Mouse (Mus musculus): ENCODE measurements at regions not wholly inside any gene's neighbourhood (a gene's known extent, or its start where the extent isn't known, plus 50 kb on each side); places are given as distances from the start of the nearest gene placed in this dataset.

GRCm38 (mm10) chr5:64022633-64023323, 54.1 kb upstream of the Rell1 start:
- peak; percentile 66 to 68 for DNase-seq (ENCODE audit: low spot score in 2 of 2)

GRCm38 (mm10) chr5:64023324-64023650, 54.6 kb upstream of the Rell1 start:
- DNase-seq (ENCODE audit: low spot score in 2 of 2): no peak

- DNase-seq (ENCODE audit: low spot score in 2 of 2): no peak
Measured at GRCm38 (mm10) chr5:64024420-64024819, 55.7 kb upstream of the Rell1 start.

GRCm38 (mm10) chr5:64027733-64028132, 59.0 kb upstream of the Rell1 start:
- DNase-seq (ENCODE audit: low spot score in 2 of 2): no peak

GRCm38 (mm10) chr5:64029622-64030145, 61.0 kb upstream of the Rell1 start:
- no peak for DNase-seq (ENCODE audit: low spot score in 2 of 2)

- peak in 1 of 2 experiments; percentile 14 for DNase-seq (ENCODE audit: low spot score in 2 of 2)
Measured at GRCm38 (mm10) chr5:64030281-64030960, 61.7 kb upstream of the Rell1 start.

- DNase-seq (ENCODE audit: low spot score in 2 of 2): no peak
Measured at GRCm38 (mm10) chr5:64038394-64038793, 54.4 kb upstream of the Pgm2 start.

GRCm38 (mm10) chr5:64040676-64041075, 52.1 kb upstream of the Pgm2 start:
- DNase-seq (ENCODE audit: low spot score in 2 of 2): no peak

Measured in right cerebral cortex, adult 2 months (tissue).